Comparison of ENCODE assay signal across 13 mouse cellular contexts in genomic region chr10:44716612-44717011, GRCm38 (mm10).
"Had no signal": no experiment of that assay in that cellular context is flagged by ENCODE, and none has a peak within 500 bp of the region (broad histone marks: within the 10 kb centered on the region; RNA-seq: fewer than 3 reads in every experiment).

No protein-coding gene starts in this region.

- DNase-seq: kidney, adult 11 months; kidney, adult 9 months; kidney, postnatal 36 days; liver; liver, embryonic 13.5 days; lung, adult 18-20 months; lung, postnatal 36 days; thymus, postnatal 4 days had no signal

- H3K27ac ChIP-seq: kidney, postnatal 0 days; limb, embryonic 12.5 days; liver, embryonic 13.5 days; stomach, embryonic 15.5 days had no signal

- H3K4me1 ChIP-seq: limb, embryonic 12.5 days; liver, embryonic 13.5 days; stomach, embryonic 15.5 days had no signal

- H3K9me3 ChIP-seq: limb, embryonic 12.5 days; liver, embryonic 13.5 days; stomach, embryonic 15.5 days had no signal

- H3K36me3 ChIP-seq: limb, embryonic 12.5 days; liver, embryonic 13.5 days; stomach, embryonic 15.5 days had no signal

- H3K4me3 ChIP-seq: limb, embryonic 12.5 days; liver, embryonic 13.5 days; stomach, embryonic 15.5 days had no signal

- ATAC-seq: midbrain, embryonic 16.5 days had no signal

- H3K9ac ChIP-seq: limb, embryonic 12.5 days; liver, embryonic 13.5 days; stomach, embryonic 15.5 days had no signal

- H3K27me3 ChIP-seq: limb, embryonic 12.5 days; liver, embryonic 13.5 days; stomach, embryonic 15.5 days had no signal

- H3K4me2 ChIP-seq: limb, embryonic 12.5 days; liver, embryonic 13.5 days; midbrain, embryonic 11.5 days; stomach, embryonic 15.5 days had no signal
